9 mouse cellular contexts compared by ENCODE assay signal in the genomic region with DNA sequence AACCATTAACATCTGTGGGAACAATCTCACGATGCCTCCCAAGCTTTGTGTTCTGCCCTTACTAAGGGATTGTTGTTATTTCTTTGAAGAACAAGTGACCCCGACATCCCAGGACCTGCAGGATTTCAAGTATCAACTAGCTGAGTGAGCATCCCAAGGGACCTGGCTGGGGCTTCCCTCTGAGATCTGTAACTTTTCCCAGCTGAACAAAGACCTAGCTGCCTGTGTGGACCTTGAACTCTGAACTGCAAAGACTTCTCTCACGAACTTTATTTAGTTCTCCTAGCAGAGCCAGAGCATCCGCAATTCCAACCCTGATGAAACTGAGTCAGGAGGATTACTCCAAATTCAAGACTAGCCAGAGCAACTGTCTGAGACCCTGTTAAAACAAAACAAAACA. TPM values are rescaled to one million over a fixed set of nuclear protein-coding genes. Genes with fewer than 3 reads are reported as not detected.
DNase-seq lines count a peak whose midpoint lies in the region; ATAC-seq and TF ChIP-seq lines count a peak whose summit lies in the region.
"Had no signal": no experiment of that assay in that cellular context is flagged by ENCODE, and none has a peak within 500 bp of the region (broad histone marks: within the 10 kb centered on the region; RNA-seq: fewer than 3 reads in every experiment).

No protein-coding gene starts in this region.

- no peaks in the 10 kb centered on the region for H3K27me3 ChIP-seq in heart, embryonic 13.5 days (replicated peaks)
- no peaks in the 10 kb centered on the region for H3K27me3 ChIP-seq in midbrain, embryonic 11.5 days (ENCODE audit: control insufficient read depth, insufficient read depth, low read length)
- no peaks in the 10 kb centered on the region for H3K27me3 ChIP-seq in midbrain, postnatal 0 days (ENCODE audit: insufficient read depth, low read length)
- no peaks in the 10 kb centered on the region for H3K27me3 ChIP-seq in limb, embryonic 13.5 days
- no peaks in the 10 kb centered on the region for H3K27me3 ChIP-seq in stomach, postnatal 0 days (ENCODE audit: control insufficient read depth, insufficient read depth, low read length)

- 64% methylated on average over 4 of the region's 4 CpGs for WGBS in heart, embryonic 13.5 days
- 37% methylated on average over 4 of the region's 4 CpGs for WGBS in midbrain, embryonic 11.5 days
- WGBS in midbrain, postnatal 0 days = 43% methylated on average over 4 of the region's 4 CpGs
- WGBS in limb, embryonic 13.5 days = 74% methylated on average over 4 of the region's 4 CpGs
- WGBS in stomach, postnatal 0 days = 53% methylated on average over 4 of the region's 4 CpGs

- no peak overlapping the region for H3K27ac ChIP-seq in heart, embryonic 13.5 days (replicated peaks)
- no peak overlapping the region for H3K27ac ChIP-seq in midbrain, embryonic 11.5 days (ENCODE audit: low read depth, low read length)
- no peak overlapping the region for H3K27ac ChIP-seq in midbrain, postnatal 0 days (ENCODE audit: low read depth, low read length)
- no peak overlapping the region for H3K27ac ChIP-seq in limb, embryonic 13.5 days
- H3K27ac ChIP-seq in stomach, postnatal 0 days (replicated peaks) = peak overlapping the region; percentile 98; the same call in 1 of the 2 replicates

- H3K4me3 ChIP-seq in heart, embryonic 13.5 days = no peak overlapping the region
- H3K4me3 ChIP-seq in midbrain, embryonic 11.5 days (ENCODE audit: low read depth, low read length) = no peak overlapping the region
- H3K4me3 ChIP-seq in midbrain, postnatal 0 days (ENCODE audit: low read depth, low read length) = no peak overlapping the region
- no peak overlapping the region for H3K4me3 ChIP-seq in limb, embryonic 13.5 days
- H3K4me3 ChIP-seq in stomach, postnatal 0 days (ENCODE audit: low read depth, low read length) = peak overlapping the region; percentile 92

- no peak for TF ChIP-seq EP300 in stomach, postnatal 0 days (optimal IDR thresholded peaks at IDR 0.05)

- H3K4me1 ChIP-seq in heart, embryonic 13.5 days = peaks cover 48% of the 10 kb centered on the region
- H3K4me1 ChIP-seq in midbrain, embryonic 11.5 days (ENCODE audit: control insufficient read depth, insufficient read depth, low read length) = peaks cover 22% of the 10 kb centered on the region
- no peaks in the 10 kb centered on the region; the same call in 1 of the 2 replicates for H3K4me1 ChIP-seq in midbrain, postnatal 0 days (ENCODE audit: insufficient read depth, low read length)
- H3K4me1 ChIP-seq in limb, embryonic 13.5 days = peaks cover 21% of the 10 kb centered on the region
- peaks cover 5% of the 10 kb centered on the region; the same call in 1 of the 2 replicates for H3K4me1 ChIP-seq in stomach, postnatal 0 days (replicated peaks; ENCODE audit: control insufficient read depth, insufficient read depth)

- H3K9me3 ChIP-seq in heart, embryonic 13.5 days = no peaks in the 10 kb centered on the region
- H3K9me3 ChIP-seq in midbrain, embryonic 11.5 days (ENCODE audit: control insufficient read depth, low read length) = no peaks in the 10 kb centered on the region
- no peaks in the 10 kb centered on the region for H3K9me3 ChIP-seq in midbrain, postnatal 0 days (ENCODE audit: low read length)
- H3K9me3 ChIP-seq in limb, embryonic 13.5 days = no peaks in the 10 kb centered on the region
- H3K9me3 ChIP-seq in stomach, postnatal 0 days (ENCODE audit: control insufficient read depth, low read length) = no peaks in the 10 kb centered on the region

- TF ChIP-seq CTCF in midbrain, postnatal 0 days (IDR thresholded peaks at IDR 0.05) = no peak
- no peak for TF ChIP-seq CTCF in stomach, postnatal 0 days (IDR thresholded peaks at IDR 0.05; ENCODE audit: low read depth)

- H3K36me3 ChIP-seq in heart, embryonic 13.5 days = no peaks in the 10 kb centered on the region
- H3K36me3 ChIP-seq in midbrain, embryonic 11.5 days (ENCODE audit: control insufficient read depth, insufficient read depth, low read length) = no peaks in the 10 kb centered on the region
- H3K36me3 ChIP-seq in midbrain, postnatal 0 days (ENCODE audit: insufficient read depth, low read length) = no peaks in the 10 kb centered on the region
- H3K36me3 ChIP-seq in limb, embryonic 13.5 days = no peaks in the 10 kb centered on the region
- no peaks in the 10 kb centered on the region for H3K36me3 ChIP-seq in stomach, postnatal 0 days (ENCODE audit: control insufficient read depth, insufficient read depth, low read length)

- 0 out of 2 replicates have a peak overlapping the region, but pooled peaks have one; percentile 47 for H3K9ac ChIP-seq in heart, embryonic 13.5 days
- H3K9ac ChIP-seq in midbrain, embryonic 11.5 days (ENCODE audit: low read length) = no peak overlapping the region
- no peak overlapping the region for H3K9ac ChIP-seq in midbrain, postnatal 0 days (replicated peaks; ENCODE audit: low read length, poor library complexity, severe bottlenecking)
- no peak overlapping the region for H3K9ac ChIP-seq in limb, embryonic 13.5 days
- no peak overlapping the region for H3K9ac ChIP-seq in stomach, postnatal 0 days (ENCODE audit: low read length)

- 0 out of 2 replicates have a peak overlapping the region, but pooled peaks have one; percentile 84 for H3K4me2 ChIP-seq in heart, embryonic 13.5 days
- peak overlapping the region; percentile 77 for H3K4me2 ChIP-seq in midbrain, embryonic 11.5 days
- no peak overlapping the region for H3K4me2 ChIP-seq in midbrain, postnatal 0 days (ENCODE audit: low read depth, low read length, poor library complexity, severe bottlenecking)
- H3K4me2 ChIP-seq in limb, embryonic 13.5 days (replicated peaks) = peak overlapping the region; percentile 77; the same call in 1 of the 2 replicates
- peak overlapping the region; percentile 77 for H3K4me2 ChIP-seq in stomach, postnatal 0 days (replicated peaks; ENCODE audit: low read depth)

- ATAC-seq in heart, embryonic 13.5 days (ENCODE audit: extremely low read depth, insufficient number of reproducible peaks, low FRiP score, low TSS enrichment) = no peak
- ATAC-seq in midbrain, embryonic 11.5 days (ENCODE audit: low FRiP score) = no peak
- ATAC-seq in midbrain, postnatal 0 days (ENCODE audit: low FRiP score) = no peak
- ATAC-seq in limb, embryonic 13.5 days (ENCODE audit: low FRiP score, low read depth) = no peak
- ATAC-seq in stomach, postnatal 0 days (ENCODE audit: low FRiP score, low TSS enrichment) = no peak

- DNase-seq in heart, postnatal 4 days = no peak
- DNase-seq in midbrain, embryonic 11.5 days (ENCODE audit: low spot score, missing footprints) = no peak
- no peak for DNase-seq in midbrain, postnatal 0 days (ENCODE audit: low spot score)
- DNase-seq in stomach, postnatal 0 days (ENCODE audit: low spot score) = no peak
- no peak for DNase-seq in adrenal gland, adult 18-20 months (ENCODE audit: low spot score in 2 of 2)
- DNase-seq in left cerebral cortex, adult 11 months (ENCODE audit: low spot score) = no peak
- DNase-seq: thymus, adult 2 months had no signal

RNA-seq across cellular contexts. Expression of gene Ak3, which starts 2.4 kb away (rescaled TPM):
- polyA plus RNA-seq in heart, embryonic 13.5 days (2015; fragmentation: Nextera tagmentation; extraction: Ambion mirVana) = 69.3 and 69.8 TPM in 2 replicates
- 10 to 100 TPM; 73.8 to 77.5 TPM for total RNA-seq in heart, postnatal 4 days (2021)
- 96.7 and 97.2 TPM in 2 replicates for polyA plus RNA-seq in midbrain, embryonic 11.5 days (2014; fragmentation: Nextera tagmentation; extraction: Ambion mirVana)
- 75.4 and 99.4 TPM in 2 replicates for total RNA-seq in midbrain, postnatal 0 days (2014; rRNA removed)
- 69.0 and 74.6 TPM in 2 replicates for polyA plus RNA-seq in midbrain, postnatal 0 days (2015; fragmentation: Nextera tagmentation; extraction: Ambion mirVana)
- 69.9 and 75.0 TPM in 2 replicates for polyA plus RNA-seq in limb, embryonic 13.5 days (2015; fragmentation: Nextera tagmentation; extraction: Ambion mirVana)
- polyA plus RNA-seq in stomach, postnatal 0 days (2015; fragmentation: Nextera tagmentation; extraction: Ambion mirVana) = 141 and 150 TPM in 2 replicates
- total RNA-seq in adrenal gland, adult 18-20 months (2021) = 100 to 1,000 TPM; 132 to 214 TPM

RNA-seq across cellular contexts. Expression of gene Cdc37l1, which starts 55.2 kb away (rescaled TPM):
- 27.3 and 30.6 TPM in 2 replicates for polyA plus RNA-seq in heart, embryonic 13.5 days (2015; fragmentation: Nextera tagmentation; extraction: Ambion mirVana)
- 10 to 100 TPM; 61.7 to 67.8 TPM for total RNA-seq in heart, postnatal 4 days (2021)
- 45.5 and 52.9 TPM in 2 replicates for polyA plus RNA-seq in midbrain, embryonic 11.5 days (2014; fragmentation: Nextera tagmentation; extraction: Ambion mirVana)
- 52.2 and 74.0 TPM in 2 replicates for total RNA-seq in midbrain, postnatal 0 days (2014; rRNA removed)
- polyA plus RNA-seq in midbrain, postnatal 0 days (2015; fragmentation: Nextera tagmentation; extraction: Ambion mirVana) = 33.1 and 34.2 TPM in 2 replicates
- polyA plus RNA-seq in limb, embryonic 13.5 days (2015; fragmentation: Nextera tagmentation; extraction: Ambion mirVana) = 45.0 and 45.2 TPM in 2 replicates
- polyA plus RNA-seq in stomach, postnatal 0 days (2015; fragmentation: Nextera tagmentation; extraction: Ambion mirVana) = 19.5 and 19.7 TPM in 2 replicates
- 10 to 100 TPM; 44.6 to 50.4 TPM for total RNA-seq in adrenal gland, adult 18-20 months (2021)

RNA-seq across cellular contexts. Expression of gene Rcl1, which starts 55.8 kb away (rescaled TPM):
- 22.0 and 23.5 TPM in 2 replicates for polyA plus RNA-seq in heart, embryonic 13.5 days (2015; fragmentation: Nextera tagmentation; extraction: Ambion mirVana)
- total RNA-seq in heart, postnatal 4 days (2021) = 1 to 10 TPM; 7.5 to 7.7 TPM
- 52.4 and 52.5 TPM in 2 replicates for polyA plus RNA-seq in midbrain, embryonic 11.5 days (2014; fragmentation: Nextera tagmentation; extraction: Ambion mirVana)
- total RNA-seq in midbrain, postnatal 0 days (2014; rRNA removed) = 23.6 and 26.1 TPM in 2 replicates
- polyA plus RNA-seq in midbrain, postnatal 0 days (2015; fragmentation: Nextera tagmentation; extraction: Ambion mirVana) = 34.6 and 37.8 TPM in 2 replicates
- polyA plus RNA-seq in limb, embryonic 13.5 days (2015; fragmentation: Nextera tagmentation; extraction: Ambion mirVana) = 54.7 and 55.3 TPM in 2 replicates
- polyA plus RNA-seq in stomach, postnatal 0 days (2015; fragmentation: Nextera tagmentation; extraction: Ambion mirVana) = 26.0 and 27.7 TPM in 2 replicates
- total RNA-seq in adrenal gland, adult 18-20 months (2021) = 10 to 100 TPM; 18.5 to 28.8 TPM
